Mouse (Mus musculus) CD4-positive helper T cell, adult 2 months (primary cell): Measurements from ENCODE around the gene Aurkb.
"Not testable (repeated sequence)": the region's sequence is repeated elsewhere in the genome, so short reads cannot be mapped to it uniquely, and the experiment has no call there.

ENCODE experiments used
- DNase-seq: peaks from one replicate; pipeline ENCODE4 v3.0.0-alpha.2; 2012; ENCODE audit warnings: low read depth, missing footprints, low spot score

The Aurkb gene

DNA sequence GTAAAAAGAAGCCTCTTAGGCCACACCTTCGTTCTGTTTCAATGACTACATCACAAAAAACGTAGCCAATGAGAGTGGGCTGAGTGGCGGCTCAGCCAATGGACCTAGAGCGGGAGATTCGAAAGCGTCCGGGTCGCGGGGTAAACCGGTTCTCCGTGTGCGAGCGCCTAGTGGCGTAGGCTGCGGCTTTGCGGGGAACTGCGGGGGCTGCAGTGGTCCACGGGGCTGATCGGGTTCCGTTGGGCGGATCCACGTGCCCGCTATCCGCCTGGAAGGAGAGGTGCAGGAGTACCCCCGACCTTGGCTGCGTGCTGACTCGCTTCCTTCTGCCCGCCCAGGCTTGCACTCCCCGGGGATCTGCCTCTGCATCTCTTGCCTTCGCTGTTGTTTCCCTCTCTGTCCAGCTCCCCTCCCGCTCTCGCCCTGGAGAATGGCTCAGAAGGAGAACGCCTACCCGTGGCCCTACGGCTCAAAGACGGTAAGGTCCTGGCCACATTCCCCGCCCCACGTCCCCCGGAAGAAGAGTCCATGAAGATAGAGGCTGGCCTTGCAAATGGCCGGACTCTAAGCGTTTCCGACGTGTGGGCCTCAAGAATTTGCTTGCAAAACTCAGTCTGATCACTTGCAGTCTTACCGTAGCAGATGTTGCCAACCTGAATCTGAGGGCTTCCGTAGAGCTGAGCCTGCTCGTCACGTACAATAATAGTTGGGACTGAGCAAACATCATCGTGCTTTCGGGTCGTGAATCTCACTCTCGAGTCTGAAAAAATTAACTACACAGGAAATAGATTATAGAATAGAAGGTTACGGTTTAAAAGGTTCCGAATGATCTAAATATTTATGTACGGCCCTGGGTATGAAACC, at the start of gene Aurkb:
Gene Aurkb, plus strand, starts transcription at position 117 of the 864 bp plus-strand sequence.
- peak; percentile 91 for DNase-seq

- DNase-seq, result no peak
Observed at GRCm38 (mm10) chr11:68997080-68997479, 48.4 kb upstream of the Aurkb start.

- not testable (repeated sequence) for DNase-seq
Observed at GRCm38 (mm10) chr11:69002782-69003181, 42.7 kb upstream of the Aurkb start.

DNA sequence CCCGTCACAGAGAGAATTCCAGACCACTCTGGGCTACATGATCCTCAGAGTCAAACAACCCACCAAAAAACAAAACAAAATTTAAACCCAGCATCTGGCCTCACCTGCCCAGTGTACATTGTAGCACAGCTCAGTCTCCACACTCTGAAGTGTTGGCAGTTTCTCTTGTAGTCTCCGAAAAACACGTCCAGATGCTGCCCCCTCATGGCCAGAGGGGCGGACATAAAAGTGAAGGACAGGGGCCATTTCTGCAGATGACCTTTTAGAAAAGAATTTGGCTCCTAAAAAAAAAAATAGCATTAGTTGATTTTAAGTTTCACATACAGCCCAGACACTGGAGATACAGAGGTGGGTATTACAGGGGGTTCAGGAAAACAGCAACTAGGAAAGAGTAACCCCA, 41.9 kb upstream of the Aurkb start:
- DNase-seq, result no peak

- no peak for DNase-seq
Observed at GRCm38 (mm10) chr11:69005193-69005592, 40.3 kb upstream of the Aurkb start.

GRCm38 (mm10) chr11:69006575-69006974, 38.9 kb upstream of the Aurkb start:
- DNase-seq, result not testable (repeated sequence)

DNA sequence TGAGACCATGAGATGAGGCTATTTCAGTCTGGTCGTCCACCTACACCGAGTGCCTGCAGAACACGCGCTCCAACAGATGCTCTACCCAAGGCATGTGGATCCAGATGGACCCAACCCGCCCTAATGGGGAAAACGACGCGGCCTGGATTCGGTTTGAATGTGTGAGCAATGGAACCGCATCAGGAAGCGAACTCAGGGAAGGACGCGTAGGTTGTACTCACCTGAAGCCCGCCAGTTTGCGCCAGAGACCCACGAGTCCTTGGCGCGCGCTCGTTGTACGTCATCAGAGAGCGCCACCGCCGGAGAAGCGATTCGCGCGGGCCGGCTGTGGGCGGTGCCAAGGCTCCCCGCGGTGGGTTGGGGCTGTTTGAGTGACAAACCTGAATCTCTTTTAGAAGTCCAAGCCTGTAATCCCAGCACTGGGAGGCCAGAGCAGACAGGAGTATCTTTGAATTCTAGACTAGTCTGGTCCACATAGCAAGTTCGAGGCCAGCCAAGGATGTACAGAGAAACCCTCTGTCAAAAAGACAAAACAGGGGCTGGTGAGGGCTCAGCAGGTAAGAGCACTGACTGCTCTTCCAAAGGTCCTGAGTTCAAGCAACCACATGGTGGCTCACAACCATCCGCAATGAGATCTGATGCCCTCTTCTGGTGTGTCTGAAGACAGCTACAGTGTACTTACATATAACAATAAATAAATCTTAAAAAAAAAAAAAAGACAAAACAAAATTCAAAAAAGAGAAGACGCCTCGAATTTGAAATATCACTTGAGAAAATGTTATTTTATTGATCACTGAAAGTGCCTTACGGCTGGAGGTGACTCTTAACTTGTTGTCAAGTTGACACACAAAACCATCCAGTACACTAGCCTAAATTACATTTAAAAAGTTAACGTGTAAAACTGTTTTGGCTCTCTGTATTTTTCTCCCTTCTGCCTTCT, 37.0 kb upstream of the Aurkb start, which contains the start of gene Pfas:
Gene Pfas, minus strand, starts transcription at position 279 of the 940 bp plus-strand sequence.
- DNase-seq, result peak; percentile 94

DNA sequence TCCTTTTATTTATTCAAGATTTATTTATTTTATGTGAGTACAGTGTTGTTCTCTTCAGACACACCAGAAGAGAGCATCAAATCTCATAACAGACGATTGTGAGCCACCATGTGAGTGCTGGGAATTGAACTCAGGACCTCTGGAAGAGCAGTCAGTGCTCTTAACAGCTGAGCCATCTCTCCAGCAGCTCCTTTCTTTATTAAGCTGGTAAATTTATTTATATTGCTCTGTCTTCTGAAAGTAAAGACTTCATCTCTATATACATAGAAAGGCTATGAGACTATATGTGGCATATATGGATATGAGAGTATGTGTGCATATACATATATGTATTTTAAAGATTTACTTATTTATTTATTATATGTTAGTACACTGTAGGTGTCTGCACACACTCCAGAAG, 35.9 kb upstream of the Aurkb start:
- no peak for DNase-seq

GRCm38 (mm10) chr11:69010400-69011323, 34.8 kb upstream of the Aurkb start:
- no peak for DNase-seq

DNA sequence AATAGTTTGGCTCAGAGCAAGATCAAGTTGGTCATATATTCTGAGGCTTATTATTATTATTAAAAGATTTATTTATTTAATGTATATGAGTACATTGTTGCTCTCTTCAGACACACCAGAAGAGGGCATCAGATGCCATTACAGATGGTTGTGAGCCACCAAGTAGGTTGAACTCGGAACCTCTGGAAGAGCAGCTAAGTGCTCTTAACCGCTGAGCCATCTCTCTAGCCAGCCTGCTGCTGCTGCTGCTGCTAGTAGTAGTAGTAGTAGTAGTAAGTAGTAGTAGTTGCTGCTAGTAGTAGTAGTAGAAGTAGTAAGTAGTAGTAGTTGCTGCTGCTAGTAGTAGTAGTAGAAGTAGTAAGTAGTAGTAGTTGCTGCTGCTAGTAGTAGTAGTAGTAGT, 34.0 kb upstream of the Aurkb start:
- not testable (repeated sequence) for DNase-seq

GRCm38 (mm10) chr11:69012071-69012601, 33.3 kb upstream of the Aurkb start:
- DNase-seq, result peak; percentile 90

GRCm38 (mm10) chr11:69015644-69016441, 29.6 kb upstream of the Aurkb start, which contains the start of gene Ctc1:
Ctc1 (plus strand) TSS chr11:69015911.
- peak; percentile 94 for DNase-seq

- no peak for DNase-seq
Observed at GRCm38 (mm10) chr11:69016755-69017154, 28.7 kb upstream of the Aurkb start.

- no peak for DNase-seq
Observed at GRCm38 (mm10) chr11:69020691-69021090, 24.8 kb upstream of the Aurkb start.

GRCm38 (mm10) chr11:69026562-69026961, 18.9 kb upstream of the Aurkb start:
- no peak for DNase-seq

DNA sequence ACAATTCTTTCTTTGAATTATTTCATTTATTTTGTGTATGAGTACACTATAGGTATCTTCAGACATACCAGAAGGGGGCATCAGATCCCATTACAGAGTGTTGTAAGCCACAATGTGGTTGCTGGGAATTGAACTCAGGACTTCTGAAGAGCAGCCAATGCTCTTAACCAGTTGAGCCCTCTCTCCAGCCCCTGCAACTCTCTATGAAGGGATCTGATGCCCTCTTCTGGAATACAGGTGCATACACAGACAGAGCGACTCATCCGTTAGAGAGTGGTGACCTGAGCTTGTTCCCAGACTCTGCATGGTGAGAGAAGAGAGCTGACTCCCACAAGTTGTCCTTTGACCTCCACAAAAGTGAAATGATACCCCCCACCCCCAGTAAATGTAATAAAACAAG, 16.6 kb upstream of the Aurkb start:
- DNase-seq, result no peak

GRCm38 (mm10) chr11:69033552-69033951, 11.9 kb upstream of the Aurkb start:
- DNase-seq, result no peak

GRCm38 (mm10) chr11:69034585-69034984, 10.9 kb upstream of the Aurkb start:
- DNase-seq, result no peak

GRCm38 (mm10) chr11:69035411-69035810, 10.0 kb upstream of the Aurkb start:
- no peak for DNase-seq

- DNase-seq, result peak; percentile 85
Observed at GRCm38 (mm10) chr11:69035849-69036248, 9.6 kb upstream of the Aurkb start.
